Mouse (Mus musculus): ENCODE measurements at regions not wholly inside any gene's neighbourhood (a gene's known extent, or its start where the extent isn't known, plus 50 kb on each side); places are given as distances from the start of the nearest gene placed in this dataset.

GRCm38 (mm10) chr4:54224572-54224971, 398.7 kb downstream of the Tmem38b start:
- H3K36me3 ChIP-seq (ENCODE audit: control insufficient read depth, insufficient read depth, low read length), result no peaks in the 10 kb centered on the region
- H3K4me1 ChIP-seq (ENCODE audit: control insufficient read depth, insufficient read depth, insufficient read length), result no peaks in the 10 kb centered on the region
- TF ChIP-seq POLR2A (IDR thresholded peaks at IDR 0.05; ENCODE audit: low read depth, low read length) (no peak), CTCF (IDR thresholded peaks at IDR 0.05; ENCODE audit: extremely low read depth, insufficient read depth, insufficient read length, insufficient replicate concordance) (no peak)
- 86% methylated on average over 3 of the region's 3 CpGs for WGBS
- H3K27me3 ChIP-seq (ENCODE audit: control insufficient read depth, insufficient read depth, low read length), result no peaks in the 10 kb centered on the region
- DNase-seq (ENCODE audit: low read depth in 1 of 2, low spot score in 2 of 2), result no peak
- H3K4me3 ChIP-seq (ENCODE audit: extremely low read depth, insufficient read depth, insufficient read length), result no peak overlapping the region
- H3K27ac ChIP-seq (ENCODE audit: insufficient read depth, low read length), result no peak overlapping the region

All from spleen, adult 2 months (tissue).